10 mouse cellular contexts compared by ENCODE assay signal in genomic region chr19:20923336-20924211, GRCm38 (mm10). TPM values are rescaled to one million over a fixed set of nuclear protein-coding genes. Genes with fewer than 3 reads are reported as not detected.
DNase-seq lines count a peak whose midpoint lies in the region; ATAC-seq lines count a peak whose summit lies in the region.
"Had no signal": no experiment of that assay in that cellular context is flagged by ENCODE, and none has a peak within 500 bp of the region (broad histone marks: within the 10 kb centered on the region; RNA-seq: fewer than 3 reads in every experiment).

No protein-coding gene starts in this region.

- no peak overlapping the region for H3K27ac ChIP-seq in lung, embryonic 16.5 days (ENCODE audit: low read length)
- H3K27ac ChIP-seq in hindbrain, embryonic 16.5 days (ENCODE audit: low read depth, low read length): peak overlapping the region; percentile 3

- H3K4me2 ChIP-seq in lung, embryonic 16.5 days (ENCODE audit: low read depth, low read length): peak overlapping the region; percentile 25
- peak overlapping the region; percentile 42 for H3K4me2 ChIP-seq in hindbrain, embryonic 16.5 days (ENCODE audit: low read length)

- ATAC-seq in lung, embryonic 16.5 days (ENCODE audit: low read depth): peak; percentile 69; the same call in 1 of the 2 replicates
- ATAC-seq in hindbrain, embryonic 16.5 days: peak; percentile 89
- ATAC-seq: intestine, postnatal 0 days had no signal

- no peaks in the 10 kb centered on the region for H3K36me3 ChIP-seq in lung, embryonic 16.5 days (ENCODE audit: control insufficient read depth, insufficient read depth, low read length)
- H3K36me3 ChIP-seq in hindbrain, embryonic 16.5 days (ENCODE audit: control insufficient read depth, insufficient read depth, low read length): no peaks in the 10 kb centered on the region

- no peak for DNase-seq in lung, postnatal 25 days (ENCODE audit: low spot score)
- peak; percentile 24 for DNase-seq in embryo, embryonic 9.5 days (ENCODE audit: extremely low spot score)
- DNase-seq in retina, postnatal 1 day: peak; percentile 91
- DNase-seq in adrenal gland, postnatal 14 days: no peak
- DNase-seq in thymus, adult 18-20 months: no peak

- no peaks in the 10 kb centered on the region for H3K27me3 ChIP-seq in lung, embryonic 16.5 days (ENCODE audit: control insufficient read depth, insufficient read depth, low read depth, low read length)
- H3K27me3 ChIP-seq in hindbrain, embryonic 16.5 days (replicated peaks; ENCODE audit: control insufficient read depth, insufficient read depth, low read length): no peaks in the 10 kb centered on the region
- H3K27me3 ChIP-seq: megakaryocyte, embryonic 14.5 days had no signal

- H3K9me3 ChIP-seq in lung, embryonic 16.5 days (ENCODE audit: control insufficient read depth, low read length): no peaks in the 10 kb centered on the region
- H3K9me3 ChIP-seq in hindbrain, embryonic 16.5 days (ENCODE audit: control insufficient read depth, low read length): no peaks in the 10 kb centered on the region
- H3K9me3 ChIP-seq: megakaryocyte, embryonic 14.5 days had no signal

- H3K4me3 ChIP-seq in lung, embryonic 16.5 days (ENCODE audit: low read length): no peak overlapping the region
- H3K4me3 ChIP-seq in hindbrain, embryonic 16.5 days (ENCODE audit: low read length): 0 out of 2 replicates have a peak overlapping the region, but pooled peaks have one; percentile 2
- H3K4me3 ChIP-seq: megakaryocyte, embryonic 14.5 days had no signal

- H3K9ac ChIP-seq in lung, embryonic 16.5 days (ENCODE audit: low read length): no peak overlapping the region
- H3K9ac ChIP-seq in hindbrain, embryonic 16.5 days (ENCODE audit: low read depth, low read length): no peak overlapping the region

- peaks cover 7% of the 10 kb centered on the region for H3K4me1 ChIP-seq in lung, embryonic 16.5 days (replicated peaks; ENCODE audit: control insufficient read depth, insufficient read depth, low read length)
- H3K4me1 ChIP-seq in hindbrain, embryonic 16.5 days (ENCODE audit: control insufficient read depth, insufficient read depth, low read depth, low read length): peaks cover 5% of the 10 kb centered on the region

- 18% methylated on average over 10 of the region's 10 CpGs for WGBS in lung, embryonic 16.5 days
- 5% methylated on average over 10 of the region's 10 CpGs for WGBS in hindbrain, embryonic 16.5 days

RNA-seq across cellular contexts. Expression of gene Tmc1, which starts 30.4 kb away (rescaled TPM):
- polyA plus RNA-seq in lung, embryonic 16.5 days (2015; fragmentation: Nextera tagmentation; extraction: Ambion mirVana): 0.06 TPM in 1 of 2 replicates, not detected in the other
- polyA plus RNA-seq in hindbrain, embryonic 16.5 days (2015; fragmentation: Nextera tagmentation; extraction: Ambion mirVana): 0.10 and 0.11 TPM in 2 replicates
- total RNA-seq in adrenal gland, postnatal 14 days (2021): 0.19 TPM in 1 of 2 replicates, not detected in the other
- polyA plus RNA-seq: intestine, postnatal 0 days; stomach, embryonic 16.5 days had no signal

Comparison
In these comparisons a context has a peak if more than half of its experiments do, and no peak if none do; other contexts are left out.
1. DNase-seq: peak in embryo, embryonic 9.5 days (single experiment) and retina, postnatal 1 day (single experiment); none in lung, postnatal 25 days (single experiment), adrenal gland, postnatal 14 days (single experiment) and thymus, adult 18-20 months (0 of 2).